Mouse (Mus musculus) heart, postnatal 0 days (tissue): Measurements from ENCODE around the gene Plcb1. TPM values are rescaled to one million over a fixed set of nuclear protein-coding genes. Genes with fewer than 3 reads are reported as not detected.

ENCODE experiments used
- ATAC-seq: fragments of 200-750 bp; cut with Nextera tagmentation; 2 replicates; pipeline ENCODE4 v1.8.0; 2017; ENCODE audit warnings: low read depth, moderate number of reproducible peaks, moderate library complexity; ENCODE audit not compliant: insufficient read depth
- DNase-seq: peaks from one replicate; pipeline ENCODE4 v3.0.0-alpha.2; 2016; ENCODE audit warnings: low spot score
- H3K27ac ChIP-seq: fragments of 300-500 bp; sonication (generic); 2 replicates; pipeline ENCODE4 v1.5.1; 2014; ENCODE audit warnings: low read depth, mild to moderate bottlenecking
- H3K27me3 ChIP-seq: fragments of 300-500 bp; sonication (generic); 2 replicates; pipeline ENCODE4 v1.6.1; 2014; ENCODE audit warnings: low read length, mixed read lengths; ENCODE audit not compliant: control insufficient read depth, insufficient read depth
- H3K36me3 ChIP-seq: fragments of 300-500 bp; sonication (generic); replicated peaks from 2 replicates; pipeline ENCODE4 v1.6.1; 2014; ENCODE audit warnings: low read length, mixed read lengths; ENCODE audit not compliant: control insufficient read depth, insufficient read depth
- H3K4me1 ChIP-seq: fragments of 300-500 bp; sonication (generic); 2 replicates; pipeline ENCODE4 v1.6.1; 2014; ENCODE audit warnings: antibody characterized with exemption; ENCODE audit not compliant: control insufficient read depth, insufficient read depth
- H3K4me2 ChIP-seq: fragments of 300-500 bp; sonication (generic); 2 replicates; pipeline ENCODE4 v1.6.1; 2014; ENCODE audit warnings: low read depth, mild to moderate bottlenecking, low read length, moderate library complexity
- H3K4me3 ChIP-seq: fragments of 300-500 bp; sonication (generic); 2 replicates; pipeline ENCODE4 v1.5.1; 2014; ENCODE audit warnings: low read depth, low read length
- H3K9ac ChIP-seq: fragments of 300-500 bp; sonication (generic); replicated peaks from 2 replicates; pipeline ENCODE4 v1.6.1; 2014; ENCODE audit warnings: low read depth, low read length, mixed read lengths
- H3K9me3 ChIP-seq: fragments of 300-500 bp; sonication (generic); replicated peaks from 2 replicates; pipeline ENCODE4 v1.6.1; 2016; ENCODE audit warnings: low read length; ENCODE audit not compliant: control insufficient read depth
- CTCF ChIP-seq: IDR thresholded peaks from 2 replicates; pipeline ENCODE4 v1.5.1; 2016; ENCODE audit warnings: antibody characterized with exemption, control low read depth, low read depth
- EP300 ChIP-seq: IDR thresholded peaks from 2 replicates; pipeline ENCODE4 v1.6.1; 2016; ENCODE audit warnings: antibody characterized with exemption, low read depth
- WGBS: fragments of 180-500 bp; shearing (Covaris S2); extraction: QIAGEN DNeasy Blood & Tissue Kit; methylation state at CpG from one replicate; pipeline ENCODE4 v1.1.7; 2014; 5-methylcytosine and 5-hydroxymethylcytosine counted together
- polyA plus RNA-seq: library from polyadenylated mRNA; unstranded; fragments of >200 nt; fragmentation: Nextera tagmentation; extraction: Ambion mirVana; gene quantifications from 2 replicates; pipeline ENCODE4 v1.2.1, GENCODE M21; 2015
- total RNA-seq: library from RNA; depleted of rRNA; stranded (reverse); fragments of >200 nt; gene quantifications from 2 replicates; pipeline ENCODE4 v1.2.3, GENCODE M21; 2014; ENCODE audit warnings: low replicate concordance

Gene Plcb1
- total and polyA plus RNA-seq, 2 experiments from 2014 or later, result 3.4 to 3.5 TPM

- Histone ChIP-seq H3K27ac (no peak overlapping the region), H3K36me3 (no peaks in the 10 kb centered on the region), H3K4me3 (no peak overlapping the region), H3K4me2 (no peak overlapping the region), H3K9me3 (no peaks in the 10 kb centered on the region), H3K27me3 (no peaks in the 10 kb centered on the region), H3K9ac (no peak overlapping the region), H3K4me1 (no peaks in the 10 kb centered on the region)
- no peak for ATAC-seq
- WGBS, result 57% methylated on average over 1 of the region's 1 CpGs
- TF ChIP-seq CTCF, result no peak
- no peak for TF ChIP-seq EP300
- no peak for DNase-seq
Observed at GRCm38 (mm10) chr2:135208890-135209289, 423.0 kb downstream of the Plcb1 start.

GRCm38 (mm10) chr2:135214746-135215448 is 429.0 kb downstream of the Plcb1 start:
- Histone ChIP-seq H3K9me3 (no peaks in the 10 kb centered on the region), H3K4me2 (no peak overlapping the region), H3K36me3 (no peaks in the 10 kb centered on the region), H3K27me3 (no peaks in the 10 kb centered on the region), H3K27ac (no peak overlapping the region), H3K4me3 (no peak overlapping the region), H3K4me1 (no peaks in the 10 kb centered on the region), H3K9ac (no peak overlapping the region)
- ATAC-seq (no peak), DNase-seq (no peak)
- TF ChIP-seq CTCF, result no peak
- TF ChIP-seq EP300, result no peak
- WGBS, result 57% methylated on average over 4 of the region's 4 CpGs

GRCm38 (mm10) chr2:135219406-135219805 is 433.5 kb downstream of the Plcb1 start:
- DNase-seq, result no peak
- Histone ChIP-seq H3K4me2 (no peak overlapping the region), H3K27me3 (no peaks in the 10 kb centered on the region), H3K9me3 (no peaks in the 10 kb centered on the region), H3K4me3 (no peak overlapping the region), H3K9ac (no peak overlapping the region), H3K27ac (no peak overlapping the region), H3K36me3 (no peaks in the 10 kb centered on the region), H3K4me1 (no peaks in the 10 kb centered on the region)
- no peak for ATAC-seq
- TF ChIP-seq EP300, result no peak
- no peak for TF ChIP-seq CTCF
- WGBS, result 54% methylated on average over 3 of the region's 3 CpGs

DNA sequence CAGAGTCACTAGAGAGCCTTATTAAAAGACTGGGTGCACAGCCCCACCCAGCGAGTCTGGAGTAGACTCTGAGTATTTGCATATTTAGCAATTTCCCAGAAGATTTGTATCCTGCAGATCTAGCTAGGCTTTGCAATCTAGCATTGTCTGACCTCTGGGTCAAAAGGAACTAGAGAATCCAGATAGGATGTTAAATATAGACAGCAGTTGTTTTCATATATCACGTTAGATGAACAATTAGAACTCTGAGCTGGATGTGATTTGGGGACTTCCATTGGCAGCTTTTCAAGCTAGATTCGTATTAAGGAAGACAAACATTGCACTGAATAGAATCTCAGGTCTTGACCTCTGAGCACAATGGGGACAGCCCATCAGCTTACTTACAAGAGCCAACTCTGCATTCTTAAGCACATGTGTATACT is 439.7 kb downstream of the Plcb1 start:
- no peak for TF ChIP-seq EP300
- TF ChIP-seq CTCF, result no peak
- Histone ChIP-seq H3K9ac (no peak overlapping the region), H3K4me2 (no peak overlapping the region), H3K36me3 (no peaks in the 10 kb centered on the region), H3K4me1 (no peaks in the 10 kb centered on the region), H3K9me3 (no peaks in the 10 kb centered on the region), H3K27me3 (no peaks in the 10 kb centered on the region), H3K4me3 (no peak overlapping the region), H3K27ac (no peak overlapping the region)
- ATAC-seq, result peak; percentile 63
- WGBS, result 35% methylated on average over 3 of the region's 3 CpGs
- DNase-seq, result no peak

GRCm38 (mm10) chr2:135230262-135230661 is 444.4 kb downstream of the Plcb1 start:
- no peaks in the 10 kb centered on the region for H3K9me3 ChIP-seq
- H3K4me3 ChIP-seq, result no peak overlapping the region
- H3K36me3 ChIP-seq, result no peaks in the 10 kb centered on the region
- H3K9ac ChIP-seq, result no peak overlapping the region
- DNase-seq, result no peak
- 61% methylated on average over 3 of the region's 3 CpGs for WGBS
- H3K27me3 ChIP-seq, result no peaks in the 10 kb centered on the region
- H3K27ac ChIP-seq, result no peak overlapping the region
- H3K4me2 ChIP-seq, result no peak overlapping the region
- TF ChIP-seq EP300 (no peak), CTCF (no peak)
- no peak for ATAC-seq
- H3K4me1 ChIP-seq, result no peaks in the 10 kb centered on the region
